Mouse (Mus musculus) spleen, postnatal 14 days (tissue): ENCODE results near the gene Trappc11.
"Not testable (repeated sequence)": the region's sequence is repeated elsewhere in the genome, so short reads cannot be mapped to it uniquely, and the experiment has no call there.

ENCODE experiments used
- DNase-seq, 2 experiments: peaks; one replicate each; pipeline ENCODE4 v3.0.0; 2021 to 2022; ENCODE audit warnings: low spot score in 2 of 2

The Trappc11 gene

DNA sequence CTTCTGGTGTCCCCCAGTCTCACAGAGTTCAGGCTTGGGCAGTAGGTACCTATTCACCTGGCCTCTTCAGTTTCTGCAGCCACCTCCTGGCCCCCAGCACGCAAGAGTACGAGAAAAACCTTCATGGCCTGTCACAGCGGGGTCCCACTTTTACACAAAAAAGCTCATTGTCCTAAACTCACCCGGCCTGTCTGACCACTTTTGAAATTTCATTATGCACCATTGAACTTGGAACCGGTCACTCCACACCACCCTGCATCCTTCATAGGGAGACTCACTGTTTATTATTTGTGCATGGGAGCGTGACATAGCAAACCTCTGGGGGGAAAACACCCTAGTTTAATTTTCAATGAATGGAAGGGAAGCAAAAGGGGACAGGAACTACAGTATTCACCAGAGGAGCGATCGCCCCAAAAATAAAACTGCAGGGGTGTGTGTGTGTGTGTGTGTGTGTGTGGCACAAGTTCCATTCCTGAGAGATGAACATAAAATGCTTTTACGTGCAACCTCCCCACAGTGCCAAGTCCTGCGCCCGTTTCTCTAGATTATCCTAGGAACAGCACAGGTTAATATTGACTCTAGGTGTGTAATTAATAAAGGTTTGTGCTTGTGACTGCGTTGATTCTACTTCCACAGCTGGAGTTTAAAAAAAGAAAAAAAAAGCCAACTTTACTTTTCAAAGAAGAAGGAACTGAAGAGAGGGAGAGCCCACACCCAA, 50.8 kb downstream of the Trappc11 start:
- no peak for DNase-seq

DNA sequence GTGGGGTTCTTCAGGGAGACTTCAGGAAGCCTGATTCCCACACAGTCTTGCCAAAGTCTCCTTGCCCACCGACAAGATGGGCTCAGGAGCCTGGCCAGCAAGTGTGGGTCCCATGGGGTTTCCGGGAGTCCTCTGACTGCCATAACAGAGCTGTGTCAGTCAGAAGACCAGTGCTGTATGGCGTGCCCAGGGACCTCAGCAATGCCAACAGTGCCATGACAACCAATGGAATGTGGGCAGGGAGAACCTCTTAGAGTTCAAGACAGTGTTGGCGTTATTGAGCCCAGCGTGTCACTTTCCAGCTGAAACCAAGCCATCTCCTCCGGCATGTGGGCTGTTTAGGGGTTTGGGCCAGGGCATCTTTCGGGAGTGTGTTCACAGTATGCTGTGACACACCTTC, 53.2 kb downstream of the Trappc11 start:
- DNase-seq, result no peak

DNA sequence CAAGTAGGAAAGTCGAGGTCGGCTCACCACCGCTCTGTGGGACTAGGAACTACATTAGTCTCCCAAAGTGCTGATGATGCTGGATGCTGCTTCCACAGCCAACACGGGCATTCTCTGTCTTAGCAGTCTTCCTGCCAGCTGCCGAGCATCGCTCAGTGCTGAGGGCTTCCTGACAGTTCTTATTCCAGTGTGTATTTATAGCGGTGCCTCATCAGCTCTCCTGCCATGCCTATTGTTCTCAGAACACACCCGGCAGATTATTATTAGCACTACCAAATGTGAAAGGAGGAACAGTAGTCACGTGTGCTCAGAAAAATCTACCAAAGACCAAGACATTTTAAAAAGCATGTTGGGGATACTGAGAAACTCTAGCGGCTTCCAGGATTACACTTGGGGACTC, 71.6 kb downstream of the Trappc11 start:
- no peak for DNase-seq

DNA sequence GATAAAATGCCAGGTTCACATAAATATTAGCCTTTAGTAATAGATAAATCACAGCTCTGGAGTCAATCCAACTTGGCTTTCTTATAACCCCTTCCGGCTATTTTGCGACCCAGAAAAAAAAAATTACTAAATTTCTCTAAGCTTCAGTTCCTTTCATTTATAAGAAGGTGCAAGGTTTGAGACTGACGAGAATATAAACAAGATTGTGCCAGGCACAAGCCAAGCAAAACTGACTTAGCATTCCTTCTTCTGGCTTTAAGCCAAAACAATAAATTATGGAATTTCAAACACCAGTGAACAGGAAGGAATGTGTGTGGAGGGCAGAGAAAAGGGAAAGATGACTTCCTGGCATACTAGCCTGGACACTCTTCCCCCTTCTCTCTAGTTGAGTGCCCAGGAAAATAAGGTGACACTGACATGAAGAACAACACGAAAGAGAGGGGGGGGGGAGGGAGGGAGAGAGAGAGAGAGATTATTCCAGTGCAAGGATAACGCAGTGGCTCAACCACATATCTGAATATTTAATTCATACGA, 74.0 kb downstream of the Trappc11 start:
- DNase-seq, result no peak

DNA sequence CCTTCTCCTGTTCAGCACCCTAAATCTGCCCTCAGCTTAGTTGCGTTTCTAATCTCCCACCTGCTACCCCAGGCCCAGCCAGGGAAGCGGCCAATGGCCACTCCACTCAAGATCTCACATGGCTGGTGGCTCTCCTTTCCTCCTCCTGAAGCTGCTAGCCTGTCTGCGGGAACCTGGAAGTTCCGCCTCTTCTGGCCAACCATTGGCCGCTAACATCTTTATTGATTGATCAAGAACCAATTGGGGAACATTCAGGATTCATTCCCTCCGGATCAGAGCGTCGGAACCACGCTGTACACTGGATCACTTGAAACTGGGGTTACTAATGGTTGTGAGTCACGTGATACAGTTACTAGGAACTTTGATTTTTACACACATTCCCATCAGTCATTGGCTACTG, 74.7 kb downstream of the Trappc11 start:
- no peak for DNase-seq

DNA sequence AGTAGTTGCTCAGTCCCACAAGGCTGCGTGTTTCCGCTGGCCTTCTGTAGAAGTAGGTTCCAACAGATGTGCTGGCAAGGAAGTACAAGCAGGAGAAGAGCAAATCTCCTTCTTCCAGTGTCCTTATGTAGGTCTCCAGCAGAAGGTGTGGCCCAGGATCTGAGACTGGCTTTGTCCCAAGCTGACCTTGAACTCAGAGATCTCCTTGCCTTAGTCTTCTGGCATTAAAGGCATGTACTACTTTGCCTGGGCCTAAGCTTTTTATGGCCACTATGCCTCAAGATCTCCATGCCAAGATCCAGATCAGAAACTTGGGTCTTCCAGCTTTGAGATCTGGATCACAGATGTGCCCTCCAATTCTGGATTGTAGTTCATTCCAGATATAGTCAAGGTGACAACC, 84.1 kb downstream of the Trappc11 start:
- not testable (repeated sequence) for DNase-seq

DNA sequence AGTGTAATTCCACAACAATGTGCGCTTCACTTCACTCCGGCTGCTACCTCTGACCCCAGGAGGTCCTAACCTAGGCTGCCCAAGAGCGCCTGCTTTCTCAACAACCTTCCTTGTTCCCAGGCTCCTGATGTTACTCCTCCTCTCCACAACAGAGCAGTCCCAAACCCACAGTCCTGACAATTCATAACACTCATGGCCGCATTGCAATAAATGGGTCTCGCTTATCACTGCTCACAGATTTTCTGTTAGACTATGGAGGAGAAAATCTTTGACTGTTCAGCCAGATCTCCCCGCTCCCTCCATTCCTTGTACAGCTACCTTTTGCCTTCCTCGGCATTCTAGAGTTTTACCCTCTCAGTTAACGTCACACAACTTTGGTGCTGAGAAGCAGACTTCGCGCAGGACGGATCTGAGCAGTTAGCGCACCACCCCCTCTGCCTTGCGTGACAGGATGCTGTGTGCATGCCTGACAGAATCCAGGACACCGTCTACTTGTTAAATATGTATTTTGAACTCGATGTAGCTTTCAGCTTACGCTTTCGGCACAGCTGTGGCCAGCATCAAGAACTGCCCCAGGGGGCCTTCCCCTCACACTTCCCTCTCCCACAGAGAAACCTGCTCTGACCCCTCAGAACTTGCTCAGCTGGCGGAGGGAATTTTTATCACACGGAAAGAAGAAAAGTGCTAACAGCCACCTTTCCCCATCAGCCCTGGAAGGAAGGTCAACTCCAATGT, 86.8 kb downstream of the Trappc11 start, which contains the start of gene Stox2:
TSS of gene Stox2 (minus strand) at position 51 of the 735 bp plus-strand sequence.
- DNase-seq, result no peak
